Mouse (Mus musculus): ENCODE measurements around the gene Smarcc1.

The Smarcc1 gene

DNA sequence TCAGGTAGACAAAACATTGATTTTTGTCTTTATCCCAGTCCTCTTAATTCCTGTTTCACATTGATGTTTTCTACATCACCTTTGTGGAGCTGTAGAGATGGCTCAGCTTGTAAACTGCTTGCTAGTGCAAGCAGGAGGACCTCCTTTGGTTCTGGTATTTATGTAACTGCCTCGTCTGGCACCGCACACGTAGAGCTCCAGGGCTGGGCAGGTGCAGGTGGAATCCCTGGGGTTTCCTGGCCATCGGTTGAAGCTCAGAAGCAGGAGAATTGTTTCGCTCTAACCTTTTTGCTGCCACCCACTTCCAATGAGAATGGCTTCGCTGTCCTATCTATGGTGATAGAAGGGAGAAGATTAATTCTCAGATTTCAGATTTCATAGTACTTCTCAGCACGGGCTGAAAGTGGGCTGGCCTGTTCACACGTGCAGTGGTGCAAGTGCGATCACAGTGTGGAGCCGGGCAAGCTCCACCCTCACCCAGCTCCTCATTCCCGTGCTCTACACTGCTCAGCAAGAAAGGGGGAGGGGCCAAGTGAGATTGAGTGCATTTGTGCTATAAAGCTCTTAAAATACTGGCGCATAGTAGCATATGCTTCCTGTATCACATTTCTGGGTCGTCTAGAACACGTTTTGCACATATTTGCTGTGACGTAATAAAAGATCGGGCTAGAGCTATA is 113.0 kb downstream of the Smarcc1 start:
- in situ Hi-C loops (cut with MboI, MseI) = no loop called here

DNA sequence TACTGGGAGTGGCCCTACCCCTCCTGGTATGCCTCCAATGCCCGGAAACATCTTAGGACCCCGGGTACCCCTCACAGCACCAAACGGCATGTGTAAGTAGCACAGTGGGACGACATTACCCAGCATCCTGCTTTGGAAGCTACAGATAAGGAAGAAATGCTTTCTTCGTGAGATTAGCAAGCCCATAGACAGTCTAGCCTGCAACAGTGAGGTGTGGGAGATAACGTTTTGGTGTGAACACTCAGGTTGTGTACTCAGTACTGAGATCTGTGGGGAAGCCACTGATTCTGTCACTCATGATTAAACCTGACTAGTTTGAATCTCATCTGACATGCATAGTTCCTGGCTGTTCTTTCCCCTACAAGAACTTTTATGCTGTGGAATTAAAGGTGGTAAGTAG is 117.5 kb downstream of the Smarcc1 start:
- in situ Hi-C loops (cut with MboI, MseI) = no loop called here

DNA sequence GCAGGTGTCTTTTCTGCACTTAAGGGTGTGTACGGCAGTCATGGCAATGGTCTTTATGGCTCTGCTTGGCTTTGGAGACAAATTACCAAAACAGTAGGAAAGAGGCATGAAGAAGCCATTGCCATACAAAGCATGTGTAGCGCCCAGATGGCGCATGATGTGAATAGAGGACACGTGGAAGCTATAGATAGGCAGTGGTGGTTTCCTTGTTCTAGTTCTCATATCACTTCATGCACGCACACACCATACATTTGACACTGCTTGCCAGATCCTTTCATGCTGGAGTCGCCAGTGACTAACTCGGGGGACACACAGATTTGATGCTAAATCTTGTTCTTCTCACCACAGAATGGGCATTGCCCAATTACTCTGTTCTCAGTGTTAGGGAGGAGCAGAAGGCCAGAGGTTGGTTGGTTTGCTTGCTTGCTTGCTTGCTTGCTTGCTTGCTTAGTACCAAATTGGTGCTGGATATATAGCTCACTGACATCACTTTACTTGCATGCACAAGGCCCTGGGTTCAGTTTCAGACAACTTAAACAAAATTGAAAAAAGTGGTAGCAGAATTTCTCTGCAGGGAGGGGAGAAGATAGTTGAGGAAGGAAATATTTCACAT is 125.8 kb downstream of the Smarcc1 start, which contains the start of gene Cspg5:
Cspg5 (plus strand) TSS at position 563 of the 613 bp plus-strand sequence.
- in situ Hi-C loops (cut with MboI, MseI) = no loop called here

DNA sequence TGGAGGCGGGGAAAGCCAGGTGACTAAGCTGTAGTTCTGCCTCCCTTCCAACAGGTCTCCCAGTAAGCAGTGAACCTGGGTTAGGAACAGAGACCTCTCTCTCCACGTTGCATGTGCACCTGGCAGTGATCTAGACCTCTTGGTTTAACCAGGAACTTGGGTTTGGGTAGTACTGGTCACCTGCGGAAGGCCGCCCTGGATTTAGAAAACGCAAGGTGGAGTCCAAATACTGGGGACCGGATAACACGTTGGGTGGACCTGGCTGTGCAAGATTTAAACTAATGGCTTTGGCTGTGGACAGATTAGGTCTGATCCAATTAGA is 127.0 kb downstream of the Smarcc1 start:
- in situ Hi-C loops (cut with MboI, MseI) = no loop called here

DNA sequence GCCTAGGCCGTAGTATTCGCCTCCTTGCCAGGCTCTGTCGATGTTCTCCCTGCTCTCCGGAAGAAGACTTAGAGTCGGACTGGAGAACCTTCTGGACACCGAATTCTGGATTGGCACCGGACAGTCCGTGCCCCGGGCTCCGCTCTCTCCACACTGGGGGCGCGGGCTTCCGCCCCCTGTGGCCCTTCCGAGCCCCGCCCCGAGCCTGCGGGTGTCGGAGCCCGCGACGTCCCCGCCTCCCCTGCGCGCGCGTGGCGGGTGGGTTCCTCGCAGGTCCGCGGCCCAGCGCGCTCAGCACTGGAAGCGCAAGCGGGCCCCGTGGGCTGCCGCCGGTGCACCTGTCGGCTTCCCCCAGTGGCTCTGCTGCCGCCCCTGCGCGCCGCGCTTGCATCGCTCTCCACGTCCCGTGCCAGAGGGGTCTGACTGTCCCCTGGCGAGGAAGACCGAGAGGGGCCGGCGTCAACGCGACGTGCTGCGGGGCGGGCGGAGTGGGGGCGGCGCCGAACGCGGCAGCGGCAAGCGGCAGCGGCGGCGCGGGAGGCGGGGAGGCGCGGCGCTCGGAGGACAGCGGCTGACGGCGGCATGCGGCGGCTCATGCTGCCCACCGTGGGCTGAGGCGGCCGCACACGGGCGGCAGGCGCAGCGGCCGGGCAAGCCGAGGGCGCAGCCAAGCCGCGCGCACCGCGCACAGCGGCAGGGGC is 127.5 kb downstream of the Smarcc1 start:
- in situ Hi-C loops (cut with MboI, MseI) = loop anchor here (5.0 kb wide), 1 partner anchor 1408 kb away; no protein-coding TSS in a partner anchor

DNA sequence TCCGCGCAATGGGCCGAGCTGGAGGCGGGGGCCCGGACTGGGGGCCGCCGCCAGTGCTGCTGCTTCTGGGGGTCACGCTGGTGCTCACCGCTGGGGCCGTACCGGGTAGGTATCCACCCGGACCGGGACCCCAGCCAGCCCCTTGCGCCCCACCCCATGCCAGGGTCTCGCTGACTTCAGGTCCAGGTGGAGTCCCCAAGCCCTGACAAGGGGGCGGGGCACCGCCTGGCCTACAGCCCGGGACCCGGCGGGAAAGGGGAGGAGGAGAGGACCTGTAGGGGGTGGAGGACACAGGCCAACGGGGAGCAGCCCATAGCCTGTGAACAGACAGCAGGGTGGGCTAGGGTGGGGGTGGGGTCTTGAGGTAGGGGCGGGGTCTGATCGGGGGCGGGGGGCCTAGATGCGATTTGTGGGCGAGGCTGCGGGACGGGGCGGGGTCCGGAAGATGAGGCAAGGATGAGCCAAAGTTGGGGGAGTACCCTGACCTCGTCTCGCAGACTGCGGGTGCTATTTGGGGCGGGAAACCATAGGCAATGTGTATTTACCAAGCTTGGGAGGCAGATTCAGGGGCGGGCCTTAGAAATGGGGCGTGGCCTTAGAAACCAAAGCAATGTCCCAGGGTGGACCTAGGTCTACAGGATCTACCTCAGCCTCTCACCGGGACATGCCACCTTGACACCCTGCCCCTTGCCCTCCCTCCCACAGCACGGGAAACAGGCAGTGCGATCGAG is 128.2 kb downstream of the Smarcc1 start:
- in situ Hi-C loops (cut with MboI, MseI) = loop anchor here (5.0 kb wide), 1 partner anchor 1408 kb away; no protein-coding TSS in a partner anchor

DNA sequence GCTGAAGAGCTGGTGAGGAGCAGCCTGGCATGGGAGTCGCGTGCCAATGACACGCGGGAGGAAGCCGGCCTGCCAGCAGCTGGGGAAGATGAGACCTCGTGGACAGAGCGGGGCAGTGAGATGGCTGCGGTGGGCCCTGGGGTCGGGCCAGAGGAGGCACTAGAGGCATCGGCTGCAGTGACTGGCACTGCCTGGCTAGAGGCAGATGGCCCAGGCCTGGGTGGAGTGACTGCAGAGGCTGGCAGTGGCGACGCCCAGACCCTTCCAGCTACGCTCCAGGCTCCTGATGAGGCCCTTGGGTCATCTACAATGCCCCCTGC is 128.8 kb downstream of the Smarcc1 start:
- in situ Hi-C loops (cut with MboI, MseI) = loop anchor here (5.0 kb wide), 1 partner anchor 1409 kb away; no protein-coding TSS in a partner anchor

DNA sequence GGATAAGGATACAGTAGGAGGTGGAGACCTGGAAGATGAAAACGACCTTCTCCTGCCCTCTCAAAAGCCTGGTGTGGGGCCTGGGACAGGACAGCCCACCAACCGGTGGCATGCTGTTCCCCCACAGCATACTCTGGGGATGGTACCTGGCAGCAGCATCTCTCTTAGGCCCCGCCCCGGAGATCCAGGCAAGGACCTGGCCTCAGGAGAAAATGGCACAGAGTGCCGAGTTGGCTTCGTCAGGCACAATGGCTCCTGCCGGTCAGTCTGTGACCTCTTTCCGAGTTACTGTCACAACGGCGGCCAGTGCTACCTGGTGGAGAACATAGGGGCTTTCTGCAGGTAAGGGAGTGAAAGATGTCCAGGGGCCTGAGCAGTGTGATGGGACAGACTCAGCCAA is 129.5 kb downstream of the Smarcc1 start:
- in situ Hi-C loops (cut with MboI, MseI) = loop anchor here (5.0 kb wide), 1 partner anchor 1410 kb away; no protein-coding TSS in a partner anchor

DNA sequence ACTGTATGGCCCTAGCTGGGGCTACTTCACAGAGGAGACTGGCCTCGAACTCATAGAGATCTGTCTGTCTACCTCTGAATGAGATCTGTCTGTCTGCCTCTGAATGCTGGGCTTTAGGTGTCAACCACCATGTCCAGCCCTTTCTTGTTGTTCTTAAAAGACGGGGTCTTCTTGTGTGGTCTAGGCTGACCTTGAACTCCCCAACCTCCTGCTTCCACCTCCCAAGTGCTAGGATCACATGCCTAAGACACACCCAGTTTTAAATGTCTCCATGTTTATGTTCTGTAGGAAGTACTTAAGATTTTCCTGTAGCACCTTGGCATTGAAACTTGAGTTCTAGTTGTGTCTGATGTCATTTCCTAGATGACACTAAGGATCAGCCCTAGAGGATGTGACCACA is 131.4 kb downstream of the Smarcc1 start:
- in situ Hi-C loops (cut with MboI, MseI) = loop anchor here (5.0 kb wide), 1 partner anchor 1412 kb away; no protein-coding TSS in a partner anchor

DNA sequence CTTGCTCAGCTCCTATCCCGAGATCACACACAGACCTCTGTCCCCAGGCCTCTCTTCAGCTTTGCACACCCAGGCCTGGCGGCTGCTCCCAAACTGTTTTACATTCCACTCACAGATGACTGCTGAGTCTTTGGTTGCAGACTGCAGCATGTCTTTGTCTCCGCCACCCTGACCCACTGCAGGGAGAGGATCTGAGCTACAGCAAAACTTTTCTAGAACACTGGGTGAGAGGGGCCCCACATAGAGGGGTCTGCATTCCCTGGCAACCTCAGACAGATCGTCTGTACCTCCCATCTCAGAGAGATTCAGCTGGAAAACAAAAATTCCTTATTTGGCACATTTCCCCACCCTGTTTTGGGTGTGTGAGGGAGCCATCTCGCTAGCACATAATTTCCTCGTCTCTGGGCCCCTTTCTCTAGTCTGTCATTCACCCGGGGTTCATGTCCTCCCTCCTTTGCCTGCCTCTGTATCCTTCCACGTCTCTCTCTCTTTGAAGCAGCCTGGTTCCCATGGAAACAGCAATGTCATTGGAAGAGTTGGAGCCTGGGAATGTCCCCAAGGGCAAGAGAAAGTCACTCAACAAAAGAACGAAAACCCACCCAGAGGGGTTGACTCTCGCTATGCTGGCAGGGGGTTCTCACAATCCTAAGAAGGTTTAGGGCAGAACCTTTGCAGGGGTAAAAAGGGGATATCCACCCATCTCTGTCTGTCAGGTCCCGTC is 132.5 kb downstream of the Smarcc1 start:
- in situ Hi-C loops (cut with MboI, MseI) = loop anchor here (5.0 kb wide), 1 partner anchor 1413 kb away; no protein-coding TSS in a partner anchor

DNA sequence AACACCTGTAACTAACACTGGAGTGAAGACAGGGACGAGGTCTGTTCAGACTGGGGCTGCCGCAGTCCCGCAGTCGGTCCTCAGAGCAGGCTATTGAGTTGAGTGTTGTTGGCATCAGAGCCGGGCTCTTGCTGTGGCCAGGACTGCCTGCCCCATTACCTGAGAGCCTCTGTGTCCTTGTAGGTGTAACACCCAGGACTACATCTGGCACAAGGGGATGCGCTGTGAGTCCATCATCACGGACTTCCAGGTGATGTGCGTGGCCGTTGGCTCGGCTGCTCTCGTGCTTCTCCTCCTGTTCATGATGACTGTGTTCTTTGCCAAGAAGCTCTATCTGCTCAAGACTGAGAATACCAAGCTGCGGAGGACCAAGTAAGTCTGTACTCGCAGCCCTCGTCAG is 133.3 kb downstream of the Smarcc1 start:
- in situ Hi-C loops (cut with MboI, MseI) = no loop called here

DNA sequence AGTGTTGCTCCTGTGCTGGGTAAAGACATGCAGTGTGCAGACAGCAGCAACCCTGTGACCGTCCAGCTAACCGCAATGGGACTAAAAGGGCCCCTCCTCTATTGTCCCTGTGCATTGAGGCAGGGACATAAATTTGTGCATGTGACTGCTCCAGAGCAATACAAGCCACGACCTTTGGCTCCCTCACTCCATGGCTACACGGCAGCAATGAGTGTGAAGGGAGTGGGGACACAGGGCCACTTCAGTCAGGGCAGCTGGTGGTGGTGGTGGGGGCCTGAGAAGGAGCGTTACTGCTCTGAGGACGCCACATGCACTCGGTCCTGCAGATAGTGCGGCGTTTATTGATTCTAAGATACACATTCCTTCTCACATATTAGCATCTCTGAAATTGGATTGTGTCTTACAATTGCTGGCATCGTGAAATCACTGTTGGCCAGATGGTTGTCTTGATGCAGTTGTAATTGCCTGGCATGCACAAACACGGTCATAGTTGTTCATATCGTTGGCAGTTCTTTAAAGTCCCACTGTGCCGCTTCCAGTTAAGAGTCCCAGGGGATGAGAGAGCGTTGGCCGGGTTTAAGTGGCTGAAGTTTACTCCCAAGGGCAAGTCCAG is 138.0 kb downstream of the Smarcc1 start:
- in situ Hi-C loops (cut with MboI, MseI) = no loop called here

DNA sequence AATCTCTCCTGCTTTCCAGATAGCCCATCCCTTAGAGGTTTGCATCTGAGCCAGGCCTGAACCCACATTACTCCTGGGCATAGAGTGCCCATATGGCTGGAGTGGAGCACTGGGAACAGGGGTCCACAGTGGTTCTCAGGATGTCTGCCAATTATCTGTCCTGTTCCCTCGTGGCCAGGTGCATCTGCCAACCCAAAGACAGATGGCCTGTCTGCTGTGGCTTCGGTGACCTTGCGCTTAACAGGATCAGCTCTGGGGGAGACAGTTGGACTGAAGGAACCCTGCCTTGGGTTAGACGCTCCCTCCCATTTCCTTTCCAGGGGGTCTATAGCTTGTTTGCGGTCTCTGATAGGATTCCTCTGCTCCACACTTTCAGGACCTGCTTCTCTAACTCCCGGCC is 141.1 kb downstream of the Smarcc1 start:
- in situ Hi-C loops (cut with MboI, MseI) = no loop called here

DNA sequence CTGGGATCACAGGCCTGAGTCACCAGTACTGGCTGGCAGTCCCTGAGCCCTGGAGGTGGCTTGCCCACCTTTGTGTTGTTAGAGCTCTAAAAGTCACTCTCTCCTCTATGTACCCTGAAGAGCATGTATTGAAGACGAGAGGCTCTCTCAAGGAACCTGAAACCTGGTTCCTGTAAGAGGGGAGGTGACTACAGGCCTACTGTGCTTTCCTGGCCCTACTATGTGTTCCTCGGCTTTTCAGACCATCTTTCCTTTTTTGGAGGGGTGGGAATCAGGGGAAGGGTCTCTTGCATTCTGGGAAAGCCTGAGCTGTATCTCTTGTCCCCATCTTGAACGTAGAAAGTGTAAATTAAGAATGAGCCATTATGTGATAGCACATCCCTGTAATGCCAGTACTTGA is 141.6 kb downstream of the Smarcc1 start:
- in situ Hi-C loops (cut with MboI, MseI) = no loop called here

DNA sequence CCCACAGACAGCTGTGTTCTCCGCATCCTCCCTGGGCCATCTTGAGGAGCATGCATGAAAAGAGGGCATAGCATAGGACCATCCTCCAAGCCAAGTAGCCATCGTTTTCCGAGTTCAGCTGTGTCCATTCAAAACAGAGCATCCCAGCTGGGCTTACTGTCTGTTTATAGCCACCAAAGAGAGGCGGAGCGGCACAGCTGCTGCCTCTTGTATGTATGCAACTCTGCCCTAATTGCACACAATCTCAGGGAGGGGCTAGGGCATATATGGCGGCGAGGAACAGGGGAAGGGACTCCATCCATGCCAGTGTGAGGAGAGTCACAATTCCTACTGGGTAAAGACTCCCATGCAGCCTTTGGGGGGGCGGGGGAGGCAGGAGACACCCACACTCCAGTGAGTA is 145.7 kb downstream of the Smarcc1 start:
- in situ Hi-C loops (cut with MboI, MseI) = no loop called here

DNA sequence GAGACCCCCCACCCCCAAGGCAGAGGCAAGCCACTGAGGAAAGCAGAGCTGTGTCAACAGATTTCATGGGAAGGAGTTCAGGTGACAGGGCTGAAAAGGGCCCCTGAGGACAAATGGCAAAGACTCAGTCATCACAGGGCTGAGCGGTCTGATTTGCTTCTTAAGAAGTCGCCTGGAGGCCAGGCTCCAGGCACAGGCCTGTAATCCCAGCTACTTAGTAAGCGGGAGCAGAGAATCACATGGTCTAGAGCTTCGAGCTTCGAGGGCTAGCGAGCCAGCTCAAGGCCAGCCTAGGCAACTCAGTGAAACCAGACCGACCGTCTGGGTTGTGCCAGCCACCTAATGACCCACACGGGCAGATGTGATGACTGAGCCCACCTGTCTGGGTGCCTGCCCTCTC is 147.5 kb downstream of the Smarcc1 start:
- in situ Hi-C loops (cut with MboI, MseI) = no loop called here

DNA sequence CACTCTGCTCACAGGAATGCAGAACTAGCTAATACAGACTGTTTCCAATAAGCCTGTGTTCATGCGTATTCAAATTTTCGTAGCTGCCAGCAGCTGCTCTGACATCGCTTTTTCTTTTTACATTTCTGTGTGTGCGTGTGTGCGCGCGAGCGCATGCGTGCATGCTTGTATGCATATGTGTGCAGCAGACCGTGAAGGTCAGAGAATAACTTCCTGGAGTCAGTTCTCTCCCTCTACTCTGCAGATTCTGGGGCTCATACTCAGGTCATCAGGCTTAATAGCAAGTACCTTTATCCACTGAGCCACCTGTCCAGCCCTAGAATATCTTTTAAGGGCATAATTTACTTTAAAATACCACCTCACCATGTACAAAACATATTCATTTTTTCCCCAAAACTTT is 150.9 kb downstream of the Smarcc1 start:
- in situ Hi-C loops (cut with MboI, MseI) = no loop called here

DNA sequence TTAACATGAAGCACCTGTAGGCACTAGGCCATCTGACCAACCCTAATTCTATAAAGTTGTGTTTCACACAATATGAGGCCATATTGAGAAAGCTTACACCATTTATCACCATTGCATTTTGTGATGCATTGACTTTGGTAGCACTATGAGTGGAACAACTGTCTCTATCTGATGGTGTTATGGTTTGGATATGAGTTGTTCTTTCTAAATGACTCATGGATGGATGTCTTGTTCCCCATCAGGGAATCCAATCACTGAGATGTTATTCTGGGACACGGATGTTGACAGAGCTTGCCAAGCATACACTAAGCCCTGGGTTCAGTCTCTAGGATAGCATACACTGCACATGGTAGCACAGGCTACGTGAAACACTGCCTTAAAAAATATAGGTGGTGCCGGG is 154.8 kb downstream of the Smarcc1 start:
- in situ Hi-C loops (cut with MboI, MseI) = no loop called here

DNA sequence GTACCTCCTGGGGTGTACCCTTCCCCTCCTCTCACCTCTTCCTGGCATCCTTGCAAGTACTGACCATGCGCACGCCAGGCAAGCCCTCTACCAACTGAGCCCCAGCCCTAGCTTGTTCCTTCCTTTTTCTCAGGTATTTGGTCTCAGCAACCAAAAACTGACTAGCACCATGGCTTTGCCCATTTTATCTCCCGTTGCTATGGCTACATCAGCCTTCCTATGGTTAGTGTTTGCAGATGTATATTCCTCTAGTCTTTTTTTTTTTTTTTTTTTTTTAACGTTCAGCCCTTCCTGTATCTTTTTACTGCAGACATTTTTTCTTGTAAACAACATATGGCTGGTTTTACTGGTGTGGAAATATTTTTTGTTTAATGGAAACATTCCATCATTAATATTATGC is 156.0 kb downstream of the Smarcc1 start:
- in situ Hi-C loops (cut with MboI, MseI) = no loop called here

DNA sequence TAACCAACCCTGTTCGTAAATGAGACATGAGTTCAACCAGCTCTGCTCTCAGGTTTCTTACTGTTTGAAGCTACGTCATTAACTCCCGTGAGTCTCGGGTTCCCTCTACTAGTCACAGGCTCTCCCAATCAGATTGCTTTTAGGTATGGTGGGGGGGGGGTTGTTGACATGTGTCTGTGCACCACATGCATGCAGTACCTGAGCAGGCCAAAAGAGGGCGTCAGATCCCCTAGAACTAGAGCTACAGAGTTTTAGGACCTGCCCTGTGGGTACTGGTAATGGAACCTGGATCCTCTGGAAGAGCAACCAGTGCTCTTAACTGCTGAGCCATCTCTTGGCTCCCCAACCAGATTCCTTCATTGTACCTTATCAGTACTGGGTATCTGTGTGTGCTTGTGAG is 158.4 kb downstream of the Smarcc1 start:
- in situ Hi-C loops (cut with MboI, MseI) = no loop called here

DNA sequence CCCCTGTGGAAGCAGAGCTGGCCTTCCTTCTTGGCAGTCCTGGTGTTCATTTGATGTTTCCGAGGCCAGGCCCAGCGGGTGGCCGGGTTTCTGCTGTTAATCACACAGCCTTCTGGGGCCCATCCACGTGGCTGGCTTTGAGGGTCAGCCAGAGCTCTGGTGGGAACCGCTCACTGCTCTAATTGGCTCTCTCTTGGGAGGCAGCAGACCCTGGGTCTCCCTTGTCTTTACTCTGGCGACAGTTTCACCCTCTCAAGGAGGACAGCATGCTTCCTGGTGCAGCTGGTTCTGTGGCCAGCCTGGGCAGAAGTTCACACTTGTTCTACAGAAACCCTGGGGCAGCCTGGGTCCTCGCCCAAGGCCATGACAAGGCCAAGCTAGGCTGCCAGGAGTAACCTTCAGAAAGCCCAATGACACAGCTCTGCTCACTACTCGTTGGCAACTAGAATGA is 159.9 kb downstream of the Smarcc1 start:
- in situ Hi-C loops (cut with MboI, MseI) = no loop called here

Measured in regulatory T cell (primary cell).